Mouse (Mus musculus): Measurements from ENCODE around the gene Bmpr2. TPM values are rescaled to one million over a fixed set of nuclear protein-coding genes. Genes with fewer than 3 reads are reported as not detected.

Gene Bmpr2
- total and polyA plus RNA-seq, 3 experiments, result 3.4 to 103 (median 59.9) TPM

DNA sequence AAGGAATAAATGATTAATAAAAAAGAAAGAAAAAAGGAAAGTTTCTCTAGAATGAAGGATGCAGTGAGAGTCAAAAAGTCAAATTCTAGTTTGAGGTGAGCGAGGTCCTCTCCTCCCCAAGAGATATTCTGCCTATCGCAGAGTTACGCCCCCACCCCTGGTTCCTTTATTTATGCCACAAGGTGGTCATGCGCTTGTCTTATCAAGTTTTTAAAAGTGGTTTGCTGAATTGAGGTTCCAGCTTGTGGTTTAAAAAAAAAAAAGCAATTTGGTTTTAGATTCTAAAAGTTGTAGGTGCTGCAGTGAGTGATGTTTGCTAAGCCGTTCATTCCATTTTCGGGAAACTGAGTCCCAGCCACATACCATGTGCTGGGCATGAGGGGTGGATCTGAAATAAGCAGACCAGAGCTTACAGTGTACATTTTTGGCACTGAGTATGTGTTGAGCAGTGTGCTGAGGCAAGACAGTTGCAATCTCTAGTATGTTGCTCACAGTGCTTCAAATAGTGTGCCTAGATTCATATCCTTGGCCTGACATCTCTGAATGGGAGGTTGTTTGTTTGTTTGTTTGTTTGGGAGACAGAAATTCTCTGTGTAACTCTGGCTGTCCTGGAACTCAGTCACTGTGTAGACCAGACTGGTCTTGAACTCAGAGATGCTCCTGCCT lies 141.6 kb downstream of the Bmpr2 start:
- ATAC-seq (ENCODE audit: extremely low read depth, insufficient number of reproducible peaks, low FRiP score, poor library complexity, severe bottlenecking) (0 out of 2 replicates have a peak, but pooled peaks have one; percentile 23), DNase-seq (ENCODE audit: low spot score) (no peak)
- TF ChIP-seq GATA1 (IDR thresholded peaks at IDR 0.05; ENCODE audit: borderline replicate concordance, low read length) (no peak), CTCF (IDR thresholded peaks at IDR 0.05; ENCODE audit: low read depth, low read length) (no peak), TAL1 (conservative IDR thresholded peaks at IDR 0.05; ENCODE audit: low read depth, low read length) (no peak), GATA2 (IDR thresholded peaks at IDR 0.05; ENCODE audit: borderline replicate concordance, low read depth, low read length) (no peak), POLR2AphosphoS5 (IDR thresholded peaks at IDR 0.05; ENCODE audit: insufficient replicate concordance, low read depth, low read length) (no peak)

DNA sequence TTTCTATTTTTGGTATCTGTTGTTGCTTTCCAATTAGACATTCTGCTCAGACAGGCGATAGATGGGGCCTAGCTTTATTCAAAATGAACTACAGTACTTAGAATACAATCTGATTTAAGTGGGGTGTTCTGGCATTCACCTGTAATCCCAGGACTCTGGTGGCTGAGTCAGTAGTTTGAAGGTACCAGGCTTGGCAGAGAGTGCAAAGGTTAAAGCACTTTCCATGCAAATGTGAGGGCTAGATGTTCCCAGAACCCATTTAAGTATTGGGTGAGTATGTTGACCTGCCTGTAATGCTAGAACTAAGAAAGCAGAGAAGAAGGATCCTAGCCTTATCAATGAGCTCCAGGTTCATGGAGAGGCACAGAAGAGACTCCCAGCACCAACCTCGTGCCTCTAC lies 142.7 kb downstream of the Bmpr2 start:
- H3K4me1 ChIP-seq (ENCODE audit: insufficient read depth, low read depth, low read length), result peaks cover 74% of the 10 kb centered on the region
- TF ChIP-seq TAL1 (conservative IDR thresholded peaks at IDR 0.05; ENCODE audit: low read depth, low read length) (0 out of 2 replicates have a peak, but pooled peaks have one; percentile 7), CTCF (IDR thresholded peaks at IDR 0.05; ENCODE audit: low read depth, low read length) (no peak)
- DNase-seq (ENCODE audit: low spot score), result no peak

More for the DNA sequence above, 141.6 kb downstream of the Bmpr2 start:
- no peaks in the 10 kb centered on the region for H3K27me3 ChIP-seq (ENCODE audit: insufficient read depth, low read length)
- H3K4me3 ChIP-seq (ENCODE audit: low read depth, low read length), result no peak overlapping the region; the same call in 1 of the 2 replicates
- H3K4me1 ChIP-seq (ENCODE audit: insufficient read depth, low read depth, low read length), result peaks cover 80% of the 10 kb centered on the region
- H3K36me3 ChIP-seq (replicated peaks), result no peaks in the 10 kb centered on the region
- H3K9me3 ChIP-seq (replicated peaks), result no peaks in the 10 kb centered on the region

DNA sequence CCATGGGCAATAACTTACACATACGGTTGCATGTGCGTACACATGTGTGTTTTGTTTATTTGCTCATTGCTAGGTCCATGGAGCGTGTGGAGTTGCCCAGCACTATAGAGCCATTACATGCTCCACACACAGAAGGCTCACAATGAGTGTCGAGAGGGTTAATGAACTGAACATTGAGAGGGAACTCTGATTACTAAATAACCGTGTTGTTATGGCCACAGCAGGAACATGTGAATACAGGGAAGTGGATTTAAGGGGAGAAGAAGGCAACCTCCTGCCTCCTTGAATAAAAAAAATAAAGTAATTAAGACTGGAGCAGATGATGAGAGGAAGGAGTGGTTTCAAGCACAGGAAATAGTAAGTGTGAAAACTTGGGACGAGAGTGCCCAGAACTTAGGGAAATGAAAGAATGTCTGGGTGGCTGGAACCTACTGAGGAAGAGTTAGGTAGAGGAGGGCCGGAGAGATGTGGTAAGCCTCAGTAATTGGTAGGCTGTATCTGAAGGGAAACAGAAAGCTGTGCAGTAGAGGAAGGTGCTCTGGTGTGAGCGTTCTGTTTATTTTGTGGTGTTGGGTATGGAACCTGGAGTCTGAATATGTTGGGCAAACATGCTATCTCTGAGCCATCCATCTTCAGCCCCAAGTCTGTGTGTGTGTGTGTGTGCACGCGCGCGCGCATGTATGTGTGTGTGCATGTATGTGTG lies 143.8 kb downstream of the Bmpr2 start:
- DNase-seq (ENCODE audit: low spot score) (no peak), ATAC-seq (ENCODE audit: extremely low read depth, insufficient number of reproducible peaks, low FRiP score, poor library complexity, severe bottlenecking) (no peak)
- H3K9me3 ChIP-seq (replicated peaks), result no peaks in the 10 kb centered on the region
- no peak for TF ChIP-seq GATA1 (IDR thresholded peaks at IDR 0.05; ENCODE audit: borderline replicate concordance, low read length)
- no peak for TF ChIP-seq POLR2AphosphoS5 (IDR thresholded peaks at IDR 0.05; ENCODE audit: insufficient replicate concordance, low read depth, low read length)
- TF ChIP-seq TAL1 (conservative IDR thresholded peaks at IDR 0.05; ENCODE audit: low read depth, low read length), result no peak
- no peak for TF ChIP-seq GATA2 (IDR thresholded peaks at IDR 0.05; ENCODE audit: borderline replicate concordance, low read depth, low read length)
- no peak for TF ChIP-seq CTCF (IDR thresholded peaks at IDR 0.05; ENCODE audit: low read depth, low read length)
- H3K27me3 ChIP-seq (ENCODE audit: insufficient read depth, low read length), result no peaks in the 10 kb centered on the region
- peaks cover 73% of the 10 kb centered on the region for H3K4me1 ChIP-seq (ENCODE audit: insufficient read depth, low read depth, low read length)
- no peak overlapping the region for H3K4me3 ChIP-seq (ENCODE audit: low read depth, low read length)
- no peaks in the 10 kb centered on the region for H3K36me3 ChIP-seq (replicated peaks)

More for the DNA sequence above, 142.7 kb downstream of the Bmpr2 start:
- no peaks in the 10 kb centered on the region for H3K36me3 ChIP-seq (replicated peaks)
- ATAC-seq (ENCODE audit: extremely low read depth, insufficient number of reproducible peaks, low FRiP score, poor library complexity, severe bottlenecking), result no peak
- H3K27me3 ChIP-seq (ENCODE audit: insufficient read depth, low read length), result no peaks in the 10 kb centered on the region
- H3K9me3 ChIP-seq (replicated peaks), result no peaks in the 10 kb centered on the region
- no peak overlapping the region for H3K4me3 ChIP-seq (ENCODE audit: low read depth, low read length)

DNA sequence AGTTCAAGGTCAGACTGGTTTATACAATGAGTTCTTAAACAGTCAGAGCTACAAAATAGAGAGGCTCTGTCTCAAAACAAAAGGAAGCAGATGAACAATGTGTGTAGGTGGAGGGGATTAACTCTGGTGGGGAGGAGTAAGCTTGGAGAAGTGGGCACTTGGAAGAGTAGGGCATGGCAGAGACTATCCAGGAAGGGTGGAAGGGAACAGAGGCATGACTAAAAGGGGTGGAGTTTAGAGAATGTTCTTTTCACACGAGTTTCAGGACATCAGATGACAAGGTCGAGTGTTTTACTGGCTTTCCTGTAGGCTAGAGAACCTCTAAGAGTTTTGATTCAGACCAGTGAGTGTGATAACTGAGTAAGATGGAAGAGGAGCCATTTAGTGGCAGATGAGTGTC lies 144.5 kb downstream of the Bmpr2 start:
- Histone ChIP-seq H3K27me3 (ENCODE audit: insufficient read depth, low read length) (no peaks in the 10 kb centered on the region), H3K36me3 (replicated peaks) (no peaks in the 10 kb centered on the region), H3K9me3 (replicated peaks) (no peaks in the 10 kb centered on the region), H3K4me3 (ENCODE audit: low read depth, low read length) (no peak overlapping the region), H3K4me1 (ENCODE audit: insufficient read depth, low read depth, low read length) (peaks cover 69% of the 10 kb centered on the region)
- DNase-seq (ENCODE audit: low spot score) (no peak), ATAC-seq (ENCODE audit: extremely low read depth, insufficient number of reproducible peaks, low FRiP score, poor library complexity, severe bottlenecking) (no peak)
- no peak for TF ChIP-seq GATA1 (IDR thresholded peaks at IDR 0.05; ENCODE audit: borderline replicate concordance, low read length)
- no peak for TF ChIP-seq TAL1 (conservative IDR thresholded peaks at IDR 0.05; ENCODE audit: low read depth, low read length)
- TF ChIP-seq CTCF (IDR thresholded peaks at IDR 0.05; ENCODE audit: low read depth, low read length), result no peak
- no peak for TF ChIP-seq POLR2AphosphoS5 (IDR thresholded peaks at IDR 0.05; ENCODE audit: insufficient replicate concordance, low read depth, low read length)
- no peak for TF ChIP-seq GATA2 (IDR thresholded peaks at IDR 0.05; ENCODE audit: borderline replicate concordance, low read depth, low read length)

DNA sequence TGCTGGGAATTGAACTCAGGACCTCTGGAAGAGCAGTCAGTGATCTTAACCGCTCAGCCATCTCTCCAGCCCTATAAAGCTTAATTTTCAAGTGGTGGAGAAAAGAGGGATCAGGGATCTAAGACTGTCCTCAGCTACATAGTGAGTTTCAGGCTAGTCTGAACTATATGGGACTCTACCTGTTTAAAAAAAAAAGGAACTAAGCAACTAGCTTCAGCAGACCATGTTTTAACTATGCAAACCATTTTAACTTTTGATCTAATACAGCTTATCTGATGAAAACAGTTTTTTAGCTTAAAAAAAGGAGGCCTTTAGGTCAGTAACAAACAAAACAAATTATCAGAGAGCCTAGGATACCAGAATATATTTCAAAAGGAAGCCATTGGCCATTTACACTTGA lies 147.7 kb downstream of the Bmpr2 start:
- Histone ChIP-seq H3K4me1 (ENCODE audit: insufficient read depth, low read depth, low read length) (peaks cover 60% of the 10 kb centered on the region), H3K4me3 (ENCODE audit: low read depth, low read length) (no peak overlapping the region), H3K9me3 (replicated peaks) (no peaks in the 10 kb centered on the region), H3K27me3 (ENCODE audit: insufficient read depth, low read length) (no peaks in the 10 kb centered on the region), H3K36me3 (replicated peaks) (peaks cover under 1% of the 10 kb centered on the region)
- no peak for ATAC-seq (ENCODE audit: extremely low read depth, insufficient number of reproducible peaks, low FRiP score, poor library complexity, severe bottlenecking)
- DNase-seq (ENCODE audit: low spot score), result no peak
- no peak for TF ChIP-seq POLR2AphosphoS5 (IDR thresholded peaks at IDR 0.05; ENCODE audit: insufficient replicate concordance, low read depth, low read length)
- TF ChIP-seq TAL1 (conservative IDR thresholded peaks at IDR 0.05; ENCODE audit: low read depth, low read length), result no peak
- TF ChIP-seq GATA1 (IDR thresholded peaks at IDR 0.05; ENCODE audit: borderline replicate concordance, low read length), result no peak
- TF ChIP-seq GATA2 (IDR thresholded peaks at IDR 0.05; ENCODE audit: borderline replicate concordance, low read depth, low read length), result no peak
- TF ChIP-seq CTCF (IDR thresholded peaks at IDR 0.05; ENCODE audit: low read depth, low read length), result no peak

DNA sequence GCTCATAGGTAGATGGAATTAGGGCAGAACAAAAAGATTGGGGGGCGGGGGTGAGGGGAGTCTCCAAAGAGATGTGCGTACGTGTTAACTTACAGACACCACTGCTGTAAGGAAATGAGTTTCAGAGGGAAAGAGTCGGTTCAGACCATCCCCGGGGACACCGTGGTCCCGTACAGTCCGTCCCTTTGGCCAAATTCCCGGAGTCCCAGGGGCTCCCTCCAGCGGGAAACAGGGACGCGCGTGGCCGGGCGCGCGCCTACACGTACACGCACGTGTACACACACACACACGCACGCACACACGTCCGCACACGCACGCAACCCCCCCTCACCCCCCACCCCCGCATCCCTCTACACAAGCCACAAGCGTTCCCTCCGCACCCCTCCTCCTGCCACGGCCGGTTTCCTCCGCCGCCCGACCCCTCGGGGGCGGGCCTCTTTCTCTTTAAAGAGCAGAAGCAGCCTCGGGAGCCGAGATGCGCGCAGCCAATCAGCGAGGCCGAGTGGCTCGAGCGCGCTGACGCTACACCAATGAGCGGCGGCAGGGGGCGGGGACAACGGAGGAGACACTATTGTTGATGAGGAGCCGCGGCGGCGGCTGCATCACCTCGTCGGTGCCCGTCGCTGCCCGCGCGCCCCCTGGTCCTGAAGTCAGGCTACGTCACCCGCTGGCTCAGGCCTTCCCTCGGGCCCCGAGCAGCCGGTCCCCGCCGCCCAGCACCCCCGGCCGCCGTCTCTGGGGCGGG lies 149.4 kb downstream of the Bmpr2 start, which contains the start of gene Fam117b:
TSS of gene Fam117b (plus strand) at position 594 of the 745 bp plus-strand sequence.
- peaks cover 58% of the 10 kb centered on the region for H3K4me1 ChIP-seq (ENCODE audit: insufficient read depth, low read depth, low read length)
- H3K36me3 ChIP-seq (replicated peaks), result peaks cover 4% of the 10 kb centered on the region
- ATAC-seq (ENCODE audit: extremely low read depth, insufficient number of reproducible peaks, low FRiP score, poor library complexity, severe bottlenecking) (peak; percentile 86), DNase-seq (ENCODE audit: low spot score) (peak; percentile 98)
- peak within 1 kb of the TSS; percentile 98 for H3K4me3 ChIP-seq (ENCODE audit: low read depth, low read length)
- H3K27me3 ChIP-seq (ENCODE audit: insufficient read depth, low read length), result no peaks in the 10 kb centered on the region
- TF ChIP-seq GATA1 (IDR thresholded peaks at IDR 0.05; ENCODE audit: borderline replicate concordance, low read length) (no peak), TAL1 (conservative IDR thresholded peaks at IDR 0.05; ENCODE audit: low read depth, low read length) (no peak), CTCF (IDR thresholded peaks at IDR 0.05; ENCODE audit: low read depth, low read length) (no peak), POLR2AphosphoS5 (IDR thresholded peaks at IDR 0.05; ENCODE audit: insufficient replicate concordance, low read depth, low read length) (no peak), GATA2 (IDR thresholded peaks at IDR 0.05; ENCODE audit: borderline replicate concordance, low read depth, low read length) (no peak)
- H3K9me3 ChIP-seq (replicated peaks), result no peaks in the 10 kb centered on the region

All from G1E (cell line).